Mouse (Mus musculus) cerebellum, adult 2 months (tissue): ENCODE data around the gene Scml4.

Source experiments
- CTCF ChIP-seq: fragments of 200-500 bp; IDR thresholded peaks from 2 replicates; pipeline ENCODE4 v1.5.1; 2011; ENCODE audit warnings: low read depth, mild to moderate bottlenecking, control low read depth, low read length, moderate library complexity, borderline replicate concordance; ENCODE audit not compliant: insufficient read depth
- POLR2A ChIP-seq: fragments of 200-500 bp; IDR thresholded peaks from 2 replicates; pipeline ENCODE4 v1.6.1; 2011; ENCODE audit warnings: low read length, control low read depth, borderline replicate concordance; ENCODE audit not compliant: insufficient read depth

DNA sequence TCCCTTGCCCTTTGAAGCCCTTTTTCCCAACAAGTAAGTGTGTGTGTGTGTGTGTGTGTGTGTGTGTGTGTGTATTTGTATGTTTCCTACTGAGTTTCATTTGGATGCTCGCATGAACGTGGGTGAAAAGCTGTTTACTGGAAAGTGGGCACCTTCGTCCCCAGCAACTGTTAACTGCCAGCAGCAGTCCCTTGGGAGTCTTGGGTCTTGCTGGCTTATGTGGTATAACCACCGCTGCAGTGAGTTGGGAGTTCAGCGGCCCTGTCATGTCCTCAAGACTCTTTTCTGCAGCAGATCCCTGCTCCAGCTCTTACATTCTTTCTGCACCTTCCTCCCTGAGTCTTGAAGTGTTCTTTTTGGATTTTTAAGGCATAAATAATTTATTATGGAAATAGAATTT, 33.0 kb upstream of the Scml4 start:
- no peak for TF ChIP-seq POLR2A
- TF ChIP-seq CTCF, result no peak
